Mouse (Mus musculus) gastrocnemius, adult 18-20 months (tissue): ENCODE data around the gene Btbd9. TPM values are rescaled to one million over a fixed set of nuclear protein-coding genes. Genes with fewer than 3 reads are reported as not detected.

Source experiments
- DNase-seq: peaks from one replicate; pipeline ENCODE4 v3.0.0; 2021; ENCODE audit warnings: low spot score
- total RNA-seq, 2 experiments: library from RNA; stranded (reverse); gene quantifications; 2 replicates each; pipeline ENCODE4 v1.2.3; 2021

Btbd9 gene
- total RNA-seq, 2 experiments from 2014 or later, result 11.5 to 15.2 TPM

DNA sequence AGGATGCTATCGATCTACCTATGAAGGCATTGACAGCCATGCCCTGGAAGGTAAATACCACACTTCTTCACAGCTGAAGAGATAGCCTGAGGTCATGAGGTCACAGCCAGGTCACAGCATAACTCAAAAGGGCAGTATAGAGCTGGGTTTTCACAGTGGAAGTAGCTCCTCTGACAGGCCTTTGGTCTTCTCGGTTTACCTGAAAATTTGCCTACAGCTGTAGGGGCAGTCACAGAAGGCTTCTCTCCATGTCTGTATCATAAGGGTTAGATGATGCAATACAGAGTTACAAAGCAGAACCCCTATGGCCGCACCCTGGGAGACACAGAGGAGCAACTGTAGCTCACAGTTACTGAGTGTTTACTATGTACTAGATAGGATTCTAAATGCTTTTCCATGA, 163.3 kb downstream of the Btbd9 start:
- no peak for DNase-seq

DNA sequence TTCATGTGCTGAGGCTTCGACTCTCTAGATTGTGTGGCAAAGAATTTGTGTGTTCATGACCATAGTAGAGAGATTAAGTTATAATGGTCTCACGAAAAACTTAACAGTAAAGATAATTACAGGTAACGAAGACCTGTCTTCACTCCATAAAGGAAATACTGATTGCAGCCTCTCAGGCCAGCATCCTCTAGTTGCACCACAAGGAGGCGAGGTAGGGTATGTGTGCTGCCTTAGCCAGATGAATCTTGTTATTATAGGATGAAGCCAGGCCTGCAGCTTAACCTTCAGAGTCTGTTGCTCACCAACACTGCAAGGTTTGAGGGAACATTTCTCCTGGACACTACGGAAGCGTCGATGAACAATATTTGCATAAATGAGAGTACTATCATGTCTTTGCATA, 170.3 kb downstream of the Btbd9 start:
- DNase-seq, result no peak

DNA sequence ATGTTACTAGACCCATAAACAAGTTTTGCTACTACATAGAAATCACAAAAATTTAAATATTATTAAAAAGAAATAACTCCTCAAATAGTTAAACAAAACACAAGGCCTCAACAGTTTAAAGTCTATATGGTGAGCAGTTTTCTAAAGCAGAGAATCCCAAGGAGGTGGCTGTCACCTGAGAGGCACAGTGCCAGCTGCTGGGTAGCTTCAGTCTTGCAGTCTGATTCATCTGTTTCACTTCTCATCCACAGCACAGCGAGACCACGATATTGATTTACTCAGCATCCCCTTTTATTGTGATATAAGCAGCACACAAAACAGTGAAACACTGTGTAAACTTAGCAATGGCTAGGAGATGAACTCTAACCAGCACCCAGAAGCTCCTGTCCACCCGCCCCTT, 173.4 kb downstream of the Btbd9 start:
- DNase-seq, result no peak

DNA sequence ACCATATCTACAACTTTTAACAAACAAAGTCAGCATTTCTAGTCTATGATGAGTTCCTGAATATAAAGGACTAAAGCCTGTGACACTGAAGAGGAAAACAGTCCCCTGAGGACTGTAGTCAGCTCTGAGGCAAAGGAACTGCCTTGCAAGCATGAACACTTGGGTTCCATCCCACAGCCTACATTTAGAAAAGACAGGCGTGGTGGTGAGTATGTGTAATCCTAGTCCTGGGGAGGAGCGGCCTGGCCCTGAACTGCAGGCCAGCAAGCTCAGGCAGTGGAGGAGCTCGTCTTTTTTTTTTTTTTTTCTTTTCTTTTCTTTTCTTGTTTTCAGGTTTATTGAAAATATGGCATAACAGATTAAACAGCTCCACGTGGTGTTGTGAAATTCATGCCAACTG, 181.0 kb downstream of the Btbd9 start:
- DNase-seq, result peak; percentile 67

DNA sequence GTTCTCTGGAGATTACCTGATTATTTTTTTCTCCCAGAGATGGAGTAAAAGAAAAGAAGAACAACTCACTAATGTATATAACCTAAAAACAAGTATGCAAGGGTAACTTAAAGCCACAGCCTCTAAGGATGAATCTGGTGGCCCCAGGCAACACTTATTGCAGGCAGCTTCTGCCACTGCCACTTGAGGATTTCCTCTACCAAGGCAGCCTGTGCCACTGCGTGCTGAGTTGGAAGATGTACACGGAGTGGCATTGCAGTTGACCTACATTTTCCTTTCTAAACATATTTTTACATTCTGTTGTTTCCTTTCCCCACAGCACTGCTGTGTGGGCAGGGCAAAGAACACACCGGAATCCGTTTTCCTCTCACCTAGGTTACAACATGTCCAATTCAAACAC, 184.3 kb downstream of the Btbd9 start:
- DNase-seq, result no peak

DNA sequence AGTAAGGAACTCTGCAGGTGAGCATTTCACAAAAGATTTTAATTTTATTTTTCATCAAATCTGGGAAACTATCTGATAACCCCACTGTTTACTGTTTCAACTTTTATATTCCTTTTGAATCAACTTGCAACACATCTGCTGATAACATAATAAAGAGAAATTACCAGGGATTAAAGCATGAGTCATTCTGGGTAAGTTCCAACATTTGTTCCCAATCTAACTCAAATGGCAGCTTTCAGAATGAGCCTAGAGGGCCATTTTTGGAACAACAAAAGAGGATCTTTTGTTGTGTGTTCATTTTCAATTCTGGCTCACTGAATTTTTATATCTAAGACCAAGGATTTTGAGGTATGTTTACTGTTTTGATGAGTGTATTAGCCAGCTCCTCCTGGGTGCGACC, 185.1 kb downstream of the Btbd9 start:
- DNase-seq, result no peak

DNA sequence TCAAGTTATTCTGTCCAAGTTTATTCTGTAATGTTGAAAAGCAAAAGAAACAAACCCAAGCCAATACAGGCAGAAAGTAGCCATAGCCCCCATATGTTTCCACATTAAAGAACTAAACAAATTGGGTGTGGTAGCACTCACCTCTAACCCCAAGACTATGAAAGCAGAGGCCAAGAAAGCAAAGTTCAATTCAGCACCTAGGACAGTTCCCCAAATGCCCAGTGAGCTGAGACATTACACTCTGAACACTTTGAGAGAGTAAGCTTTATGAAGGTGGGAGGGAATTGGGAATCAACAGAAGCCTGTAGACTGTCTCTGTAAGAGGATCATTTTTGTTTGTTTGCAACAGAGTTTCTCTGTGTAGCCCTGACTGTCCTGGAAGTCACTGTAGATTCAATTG, 186.6 kb downstream of the Btbd9 start:
- no peak for DNase-seq

DNA sequence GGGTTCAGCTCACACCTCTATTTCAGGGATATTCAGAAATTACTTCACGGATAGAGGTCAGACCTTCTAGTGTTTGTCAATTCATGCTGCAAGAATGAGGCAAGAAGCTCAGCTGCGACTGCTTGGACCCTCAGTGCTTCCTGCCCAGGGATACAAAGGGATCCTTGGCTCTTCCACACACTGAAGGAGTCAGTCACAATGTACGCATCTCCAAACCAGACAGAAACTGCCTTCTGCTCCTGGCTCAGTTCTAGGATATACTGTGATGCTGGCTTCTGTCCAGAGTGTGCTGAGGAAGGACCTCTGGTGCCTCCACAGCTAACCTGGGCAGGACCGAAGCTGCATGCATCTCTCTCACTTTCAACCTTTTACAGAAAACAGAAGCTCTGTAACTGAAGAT, 187.5 kb downstream of the Btbd9 start:
- no peak for DNase-seq

DNA sequence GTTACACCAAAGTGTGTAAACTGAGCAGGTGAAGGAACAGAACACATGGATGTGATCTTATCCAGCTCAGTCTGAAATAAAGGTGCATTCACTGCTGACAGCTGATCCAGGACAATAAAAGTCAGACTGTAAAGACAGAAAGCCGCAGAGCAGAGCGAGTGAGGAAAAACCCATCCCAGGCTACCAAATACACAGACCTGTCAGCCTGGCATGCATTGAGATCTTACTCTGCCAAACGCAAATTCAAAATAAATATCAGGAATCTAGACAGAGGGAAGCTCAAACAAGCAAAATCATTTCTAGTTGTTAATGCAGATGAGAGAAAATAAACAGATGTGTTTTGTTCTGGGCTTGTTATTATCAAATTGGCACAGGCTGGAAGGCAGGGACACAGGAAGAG, 187.9 kb downstream of the Btbd9 start:
- no peak for DNase-seq

DNA sequence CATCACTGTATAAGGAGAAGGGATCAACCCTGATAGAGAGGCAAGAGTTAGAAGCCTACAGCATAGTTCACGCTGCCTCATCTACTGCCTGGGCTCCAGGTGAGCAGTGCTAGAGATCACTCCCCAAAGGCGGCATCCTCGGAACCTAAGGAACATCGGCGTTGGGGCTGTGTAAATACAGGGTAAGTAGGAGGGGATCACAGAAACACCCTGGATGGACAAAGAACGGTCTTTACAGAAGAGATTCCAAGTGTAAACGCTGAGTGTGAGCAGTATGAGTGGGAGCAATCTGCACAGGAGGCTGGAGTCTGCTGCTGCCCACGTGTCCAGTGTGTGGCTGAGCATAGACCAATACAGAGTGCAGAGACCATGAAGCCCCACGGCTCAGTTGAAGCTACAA, 190.0 kb downstream of the Btbd9 start:
- DNase-seq, result no peak

DNA sequence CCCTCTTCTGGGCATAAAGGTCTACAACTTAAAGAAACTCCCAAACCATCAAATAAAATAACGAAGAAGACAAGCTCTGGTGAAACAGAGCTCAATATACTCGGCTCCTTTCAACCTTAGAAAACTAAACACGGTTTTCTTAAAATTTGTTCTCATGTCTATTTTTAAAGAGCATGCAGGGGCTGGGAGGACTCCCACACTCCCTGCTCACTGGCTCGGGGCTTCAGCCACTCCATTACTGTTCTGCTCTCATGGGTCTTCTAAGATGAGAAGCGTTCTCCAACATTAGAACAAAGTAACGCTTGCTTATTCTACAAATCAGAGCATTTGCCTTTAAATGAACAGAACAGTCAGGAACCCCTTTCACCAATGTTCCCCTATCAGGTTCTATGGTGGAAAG, 192.6 kb downstream of the Btbd9 start:
- no peak for DNase-seq

DNA sequence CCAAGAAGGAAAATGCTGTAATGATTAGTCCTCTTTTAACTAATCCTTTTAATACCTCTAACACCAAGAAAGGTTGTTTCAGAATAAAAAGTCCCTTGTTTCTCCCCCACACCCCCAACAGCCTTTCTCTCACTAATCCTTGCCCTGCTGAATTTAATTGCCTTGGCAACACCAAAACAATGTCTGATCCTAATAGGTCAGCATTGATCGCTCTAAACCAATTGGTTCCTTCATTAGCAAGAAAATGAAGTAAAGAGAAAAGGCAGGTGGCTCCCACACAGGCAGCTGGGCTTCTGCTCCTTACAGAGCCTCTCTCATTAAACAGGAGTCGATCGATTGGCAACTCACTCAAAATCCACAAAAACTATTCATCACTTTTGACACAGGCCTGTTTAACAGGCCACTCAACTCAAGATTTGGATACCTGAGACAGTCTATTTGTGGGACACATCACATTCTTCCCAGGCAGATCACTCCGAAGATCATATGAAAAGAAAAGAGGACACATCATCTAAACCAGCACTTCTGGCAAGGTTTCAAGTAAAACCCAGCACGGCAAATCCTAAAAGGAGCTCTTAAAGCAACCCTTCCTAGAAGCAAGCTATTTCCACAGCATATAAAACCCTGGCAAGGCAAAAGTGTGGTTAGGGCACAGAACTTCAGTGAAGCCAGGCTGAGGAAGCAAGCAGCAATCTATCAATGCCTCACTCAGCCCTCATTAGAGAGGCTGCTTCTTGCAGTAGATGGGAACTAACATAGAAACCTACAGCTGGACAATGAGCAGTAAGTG, 197.9 kb downstream of the Btbd9 start:
- DNase-seq, result no peak

DNA sequence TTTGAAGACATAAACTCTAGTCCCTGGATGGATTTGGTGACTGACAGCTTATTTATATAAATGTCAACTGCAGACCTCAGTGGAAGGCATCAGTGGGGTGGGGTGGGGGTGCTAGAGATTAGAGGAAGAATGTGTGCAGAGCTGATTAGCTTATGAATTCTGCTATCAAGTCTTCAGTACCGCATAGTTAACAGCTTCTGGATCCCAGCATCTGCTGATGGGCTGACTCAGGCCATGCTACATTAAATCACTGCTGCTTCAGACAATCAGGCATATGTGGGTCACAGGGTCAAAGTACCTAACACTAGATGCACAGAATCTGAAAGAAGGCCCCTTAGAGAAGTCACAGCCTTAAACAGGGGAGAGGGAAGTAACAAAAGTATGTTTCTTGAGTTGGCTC, 198.5 kb downstream of the Btbd9 start:
- DNase-seq, result no peak

DNA sequence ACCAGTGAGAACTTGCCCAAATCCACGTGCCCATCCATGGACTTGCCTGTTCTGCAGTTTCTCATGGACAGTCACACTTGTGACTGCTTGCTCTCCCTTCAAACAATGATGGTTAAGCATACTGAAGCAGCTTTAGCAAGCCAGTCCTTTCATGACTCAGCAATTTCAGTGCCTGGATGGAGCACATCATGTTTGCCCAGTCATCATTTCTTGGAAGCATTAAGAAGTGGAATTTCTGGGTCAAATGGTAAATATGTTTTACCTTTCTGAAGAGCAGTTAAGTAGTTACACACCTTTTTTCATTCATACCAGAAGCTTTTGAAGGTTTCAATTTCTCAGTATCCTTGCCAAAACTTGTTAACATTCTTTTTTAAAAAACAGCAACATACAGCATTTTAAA, 201.2 kb downstream of the Btbd9 start:
- no peak for DNase-seq

DNA sequence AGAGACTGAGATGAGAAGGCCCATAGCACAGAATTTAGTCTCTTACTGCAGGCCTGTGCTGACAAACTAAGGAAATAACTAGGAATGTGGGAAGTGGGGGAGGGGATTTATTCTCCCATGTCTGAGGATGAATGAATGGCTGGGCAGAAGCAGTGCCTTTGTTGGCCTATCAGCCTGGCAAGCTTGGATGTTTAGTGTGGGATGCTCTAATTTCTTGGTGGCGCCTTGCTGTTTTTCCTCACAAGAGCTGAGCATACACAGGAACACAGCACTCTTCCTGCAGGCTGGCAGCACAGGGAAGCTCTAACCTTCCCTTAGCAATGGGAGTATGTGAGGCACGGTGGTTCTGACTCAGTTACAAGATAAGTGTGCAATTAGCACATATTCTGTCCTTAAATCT, 207.7 kb downstream of the Btbd9 start:
- DNase-seq, result no peak

DNA sequence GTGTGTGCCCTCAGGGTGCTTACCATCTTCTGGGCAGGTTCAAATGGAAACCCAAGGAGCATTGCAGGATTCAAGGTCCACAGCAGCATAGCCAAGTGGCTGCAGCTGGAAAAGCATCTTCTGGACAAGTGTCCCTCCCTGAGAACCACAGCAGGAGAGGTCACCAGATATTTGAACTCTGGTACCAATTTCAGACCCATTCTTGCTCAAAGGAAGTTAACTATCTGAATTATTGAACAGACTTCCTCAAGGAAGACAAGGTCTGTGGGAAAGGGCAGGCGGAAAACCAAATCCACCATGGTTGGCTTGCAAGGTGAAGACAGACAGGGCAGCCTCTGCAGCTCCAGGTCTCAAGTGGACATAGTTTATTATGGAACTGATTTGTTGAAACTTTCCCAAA, 211.6 kb downstream of the Btbd9 start:
- DNase-seq, result no peak

DNA sequence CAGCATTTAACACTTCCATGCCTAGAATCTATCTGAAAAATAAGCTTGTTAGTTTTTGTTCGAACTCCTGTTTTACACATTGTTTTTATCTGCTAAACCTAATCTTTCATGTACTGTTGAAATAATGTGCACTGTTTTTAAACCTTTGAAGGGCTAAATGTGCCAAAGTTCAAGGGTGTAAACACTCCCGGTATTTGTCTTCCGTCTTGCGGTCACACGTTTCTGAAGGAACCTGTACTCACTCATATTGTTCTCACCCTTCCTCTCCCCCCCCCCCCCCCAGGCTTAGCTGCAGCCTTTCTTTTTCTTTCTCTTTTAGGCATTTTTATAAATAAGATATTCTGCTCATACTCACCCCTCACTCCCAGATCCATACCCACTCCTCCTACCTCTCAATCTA, 212.9 kb downstream of the Btbd9 start:
- DNase-seq, result no peak

DNA sequence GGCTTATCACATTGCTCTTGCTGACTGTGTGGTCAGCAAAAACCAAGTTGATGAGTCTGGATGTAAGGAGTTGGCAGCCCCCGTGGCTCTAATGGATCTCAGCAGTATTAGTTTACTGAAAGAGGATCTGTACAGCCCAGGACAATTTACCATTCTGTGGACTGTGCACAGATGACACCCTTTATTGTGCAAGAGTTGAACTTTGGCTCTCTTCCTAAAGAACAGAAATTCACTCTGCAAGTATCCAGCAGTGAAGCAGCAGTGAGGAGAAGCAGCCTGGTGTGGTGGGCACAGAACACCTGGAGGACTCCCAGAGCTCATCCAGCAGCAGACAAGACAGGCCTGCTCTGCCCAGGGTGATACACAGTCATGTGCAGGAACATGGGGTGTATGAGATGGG, 215.6 kb downstream of the Btbd9 start:
- DNase-seq, result peak; percentile 50

DNA sequence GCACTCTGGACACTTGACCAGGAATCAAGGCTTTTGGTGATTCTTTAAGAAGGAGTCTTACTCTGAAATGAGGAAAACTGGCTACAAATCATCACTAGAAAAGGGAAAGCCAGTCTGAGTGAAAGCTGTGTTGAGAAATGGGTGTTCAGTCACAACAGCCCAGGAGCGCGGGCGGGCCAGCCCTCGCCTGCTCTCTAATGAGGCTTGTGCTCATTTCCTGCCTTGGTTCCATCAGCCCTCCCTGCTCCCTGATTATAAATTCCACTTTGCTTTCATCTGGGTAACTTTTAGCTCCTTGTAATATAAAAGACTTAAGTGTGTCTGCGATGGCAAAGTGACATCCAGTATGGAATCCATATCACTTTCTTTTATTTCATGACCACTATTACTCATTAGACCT, 216.9 kb downstream of the Btbd9 start:
- no peak for DNase-seq

DNA sequence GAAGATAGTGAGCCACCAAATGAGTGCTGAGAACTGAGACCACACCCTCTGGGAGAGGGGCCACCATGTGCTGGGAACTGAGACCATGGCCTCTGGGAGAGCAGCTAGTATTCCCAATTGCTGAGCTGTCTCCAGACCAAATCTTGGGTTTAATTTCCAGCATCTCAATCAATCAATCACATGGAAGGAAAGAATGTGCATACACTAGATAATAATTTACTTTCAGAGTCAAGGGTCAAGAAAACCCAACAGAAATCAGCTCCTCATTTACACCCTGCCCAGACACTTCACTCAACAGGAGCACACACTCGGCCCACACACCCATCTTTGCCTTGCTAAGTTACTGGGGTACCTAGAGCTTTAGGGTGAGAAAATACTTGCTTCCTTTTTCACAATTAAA, 220.9 kb downstream of the Btbd9 start:
- no peak for DNase-seq

DNA sequence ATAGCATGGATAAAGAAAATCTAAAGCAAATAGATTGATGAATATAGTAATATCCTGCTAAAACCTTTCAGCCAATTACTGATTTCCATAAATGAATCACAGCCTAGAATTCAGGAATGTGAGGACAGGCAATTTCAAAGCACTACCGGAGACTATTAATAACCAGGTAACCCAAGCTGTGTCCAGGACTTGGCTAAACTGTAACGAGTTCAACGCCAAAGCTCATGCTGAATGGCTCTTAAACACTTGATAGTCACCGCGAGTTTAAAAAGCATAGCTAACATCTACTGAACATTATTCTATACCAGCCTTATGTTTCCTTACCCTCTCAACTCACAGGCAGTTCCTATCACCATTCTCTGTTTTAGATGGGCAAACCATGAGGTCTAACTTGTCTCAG, 221.9 kb downstream of the Btbd9 start:
- peak; percentile 54 for DNase-seq

DNA sequence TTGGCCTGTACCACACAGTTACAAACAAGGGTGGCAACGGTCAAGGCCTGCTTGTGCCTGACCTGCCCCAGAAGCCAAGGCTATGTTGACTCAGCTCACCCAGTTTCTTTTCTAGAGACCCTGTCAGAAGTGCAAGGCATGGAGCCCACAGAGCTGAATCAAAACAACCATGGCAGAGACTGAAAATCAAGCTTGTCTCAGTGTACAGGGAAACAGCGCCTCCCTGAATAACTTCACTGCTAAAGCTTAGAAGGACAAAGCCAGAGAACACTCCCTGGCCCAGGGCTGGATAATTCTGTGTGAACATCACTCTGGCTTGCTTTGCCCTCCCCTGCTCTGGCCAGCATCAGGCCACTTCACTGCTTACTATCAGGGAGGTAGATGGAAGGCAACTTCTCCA, 228.3 kb downstream of the Btbd9 start:
- no peak for DNase-seq

DNA sequence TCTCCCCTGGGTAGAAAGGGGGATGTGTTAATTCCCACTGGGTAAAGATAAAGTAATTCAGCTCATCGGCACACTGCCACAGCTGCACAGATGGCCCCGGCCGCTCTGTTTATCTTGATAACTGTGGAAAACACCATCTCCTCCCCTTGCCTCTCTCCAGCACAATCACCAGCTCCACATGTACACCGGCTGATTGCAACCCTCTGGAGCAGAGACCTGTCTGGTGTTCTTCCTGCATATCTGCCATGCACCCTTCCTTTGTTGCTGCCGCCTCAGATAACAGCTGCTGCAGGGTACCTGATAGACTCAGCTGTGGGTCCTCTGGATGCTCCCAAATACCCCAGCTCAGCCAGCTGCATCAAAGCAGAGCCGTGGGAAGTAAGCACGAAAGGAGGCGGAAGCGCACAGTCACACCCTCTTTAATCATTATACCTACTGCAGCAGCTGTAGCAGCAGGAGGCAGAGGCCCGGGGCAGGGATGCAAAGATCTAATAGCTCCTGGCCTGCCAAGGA, 229.1 kb downstream of the Btbd9 start:
- DNase-seq, result no peak

DNA sequence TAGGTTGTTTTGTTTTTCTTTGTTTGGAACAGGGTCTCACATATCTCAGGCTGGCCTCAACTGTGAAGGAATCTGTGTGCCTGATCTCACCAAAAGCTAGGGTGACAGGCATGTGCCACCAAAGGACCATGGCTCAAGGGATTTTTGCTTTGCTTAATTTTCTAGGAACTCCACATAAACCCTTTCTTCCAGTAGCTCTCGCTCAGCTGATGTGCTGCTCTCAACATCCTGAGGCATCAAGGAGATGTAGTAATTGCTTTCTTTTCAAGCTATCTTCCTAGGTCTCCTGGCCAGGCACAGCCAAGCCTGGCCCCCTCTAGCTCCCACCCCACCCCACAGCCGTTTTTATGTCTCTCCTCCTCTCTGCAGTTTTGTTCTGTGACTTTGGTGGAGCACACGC, 231.3 kb downstream of the Btbd9 start:
- no peak for DNase-seq
